ENCODE assay signal across 8 mouse cellular contexts in genomic region chr5:107868905-107869424, GRCm38 (mm10). TPM values are rescaled to one million over a fixed set of nuclear protein-coding genes. Genes with fewer than 3 reads are reported as not detected.
A peak's percentile ranks its signal among the peaks of the same experiment; 100 is the strongest.
DNase-seq lines count a peak whose midpoint lies in the region; ATAC-seq and TF ChIP-seq lines count a peak whose summit lies in the region.

No protein-coding gene starts in this region.

- H3K4me2 ChIP-seq in forebrain, embryonic 11.5 days (ENCODE audit: low read depth, low read length, severe bottlenecking): peak overlapping the region; percentile 67
- H3K4me2 ChIP-seq in heart, embryonic 16.5 days (ENCODE audit: low read depth, low read length): peak overlapping the region; percentile 56
- H3K4me2 ChIP-seq in liver, embryonic 13.5 days: peak overlapping the region; percentile 91
- peak overlapping the region; percentile 74 for H3K4me2 ChIP-seq in stomach, embryonic 15.5 days

- peak overlapping the region; percentile 88 for H3K4me3 ChIP-seq in E14TG2a.4 (replicated peaks; ENCODE audit: low read length)
- H3K4me3 ChIP-seq in forebrain, embryonic 11.5 days (ENCODE audit: low read depth, low read length): peak overlapping the region; percentile 89
- H3K4me3 ChIP-seq in heart, embryonic 16.5 days (ENCODE audit: low read length): peak overlapping the region; percentile 92
- H3K4me3 ChIP-seq in liver, embryonic 13.5 days (replicated peaks): peak overlapping the region; percentile 96
- H3K4me3 ChIP-seq in stomach, embryonic 15.5 days (replicated peaks): peak overlapping the region; percentile 86

- peaks cover 45% of the 10 kb centered on the region for H3K4me1 ChIP-seq in E14TG2a.4 (replicated peaks; ENCODE audit: low read depth, low read length)
- no peaks in the 10 kb centered on the region for H3K4me1 ChIP-seq in forebrain, embryonic 11.5 days (replicated peaks; ENCODE audit: control insufficient read depth, insufficient read depth, low read length)
- peaks cover 33% of the 10 kb centered on the region for H3K4me1 ChIP-seq in heart, embryonic 16.5 days (ENCODE audit: control insufficient read depth, insufficient read depth, low read length)
- peaks cover 85% of the 10 kb centered on the region for H3K4me1 ChIP-seq in liver, embryonic 13.5 days (replicated peaks)
- H3K4me1 ChIP-seq in stomach, embryonic 15.5 days: peaks cover 15% of the 10 kb centered on the region

- WGBS in forebrain, embryonic 11.5 days: under 1% methylated on average over 58 of the region's 58 CpGs
- under 1% methylated on average over 58 of the region's 58 CpGs for WGBS in heart, embryonic 16.5 days
- WGBS in liver, embryonic 13.5 days (ENCODE audit: insufficient replicate concordance): under 1% methylated on average over 58 of the region's 58 CpGs
- WGBS in stomach, embryonic 15.5 days: under 1% methylated on average over 57 of the region's 58 CpGs

- H3K9ac ChIP-seq in forebrain, embryonic 11.5 days (ENCODE audit: low read length): peak overlapping the region; percentile 92
- H3K9ac ChIP-seq in heart, embryonic 16.5 days (ENCODE audit: low read length): peak overlapping the region; percentile 98
- H3K9ac ChIP-seq in liver, embryonic 13.5 days: peak overlapping the region; percentile 99
- H3K9ac ChIP-seq in stomach, embryonic 15.5 days: peak overlapping the region; percentile 87

- H3K27me3 ChIP-seq in E14TG2a.4 (ENCODE audit: insufficient read depth, low read length): peaks cover 5% of the 10 kb centered on the region; the same call in 1 of the 2 replicates
- H3K27me3 ChIP-seq in forebrain, embryonic 11.5 days (ENCODE audit: control insufficient read depth, insufficient read depth, low read length): no peaks in the 10 kb centered on the region
- no peaks in the 10 kb centered on the region for H3K27me3 ChIP-seq in heart, embryonic 16.5 days (ENCODE audit: control insufficient read depth, insufficient read depth, low read length)
- H3K27me3 ChIP-seq in liver, embryonic 13.5 days: no peaks in the 10 kb centered on the region
- no peaks in the 10 kb centered on the region for H3K27me3 ChIP-seq in stomach, embryonic 15.5 days (replicated peaks)

- peak; percentile 98 for ATAC-seq in forebrain, embryonic 11.5 days (replicated peaks; ENCODE audit: low FRiP score)
- peak; percentile 98 for ATAC-seq in heart, embryonic 16.5 days (replicated peaks; ENCODE audit: extremely low read depth, insufficient read depth, low FRiP score)
- peak; percentile 94 for ATAC-seq in liver, embryonic 13.5 days (ENCODE audit: low read depth)
- peak; percentile 98 for ATAC-seq in stomach, embryonic 15.5 days (ENCODE audit: insufficient read depth, low FRiP score, low read depth)

- no peak for TF ChIP-seq CTCF in E14TG2a.4 (conservative IDR thresholded peaks at IDR 0.05; ENCODE audit: low read length)

- H3K36me3 ChIP-seq in E14TG2a.4 (ENCODE audit: insufficient read depth, low read length): no peaks in the 10 kb centered on the region
- H3K36me3 ChIP-seq in forebrain, embryonic 11.5 days (ENCODE audit: control insufficient read depth, insufficient read depth, low read length): no peaks in the 10 kb centered on the region
- no peaks in the 10 kb centered on the region for H3K36me3 ChIP-seq in heart, embryonic 16.5 days (ENCODE audit: control insufficient read depth, insufficient read depth)
- peaks cover 23% of the 10 kb centered on the region for H3K36me3 ChIP-seq in liver, embryonic 13.5 days
- no peaks in the 10 kb centered on the region for H3K36me3 ChIP-seq in stomach, embryonic 15.5 days

- DNase-seq in c-Kit-positive CD71-positive TER-119-negative erythroid progenitor cells, embryonic 14.5 days (ENCODE audit: low read depth): peak; percentile 73
- peak; percentile 97 for DNase-seq in forebrain, embryonic 11.5 days (ENCODE audit: low spot score)
- DNase-seq in kidney, postnatal 25 days: peak; percentile 94 to 98
- peak; percentile 87 for DNase-seq in liver, embryonic 13.5 days
- DNase-seq in neural tube, embryonic 10.5 days (ENCODE audit: extremely low spot score, low spot score): peak; percentile 95

- no peaks in the 10 kb centered on the region for H3K9me3 ChIP-seq in E14TG2a.4 (ENCODE audit: low read length)
- no peaks in the 10 kb centered on the region for H3K9me3 ChIP-seq in forebrain, embryonic 11.5 days (ENCODE audit: control insufficient read depth, low read length)
- no peaks in the 10 kb centered on the region for H3K9me3 ChIP-seq in heart, embryonic 16.5 days (replicated peaks; ENCODE audit: control insufficient read depth, low read length)
- H3K9me3 ChIP-seq in liver, embryonic 13.5 days (replicated peaks): no peaks in the 10 kb centered on the region
- no peaks in the 10 kb centered on the region for H3K9me3 ChIP-seq in stomach, embryonic 15.5 days

- H3K27ac ChIP-seq in forebrain, embryonic 11.5 days (ENCODE audit: low read depth, low read length): peak overlapping the region; percentile 92
- H3K27ac ChIP-seq in heart, embryonic 16.5 days (ENCODE audit: low read length): peak overlapping the region; percentile 99
- H3K27ac ChIP-seq in liver, embryonic 13.5 days: peak overlapping the region; percentile 94
- peak overlapping the region; percentile 98 for H3K27ac ChIP-seq in stomach, embryonic 15.5 days

RNA-seq across cellular contexts. Expression of gene Evi5, which starts 5.9 kb away (rescaled TPM):
- polyA plus RNA-seq in forebrain, embryonic 11.5 days (2014; fragmentation: Nextera tagmentation; extraction: Ambion mirVana): 48.6 and 50.7 TPM in 2 replicates
- polyA plus RNA-seq in heart, embryonic 16.5 days (2015; fragmentation: Nextera tagmentation; extraction: Ambion mirVana): 40.5 and 41.0 TPM in 2 replicates
- 51.3 and 55.5 TPM in 2 replicates for polyA plus RNA-seq in liver, embryonic 13.5 days (2015; fragmentation: Nextera tagmentation; extraction: Ambion mirVana)
- polyA plus RNA-seq in stomach, embryonic 15.5 days (2015; fragmentation: Nextera tagmentation; extraction: Ambion mirVana): 65.3 and 73.0 TPM in 2 replicates

RNA-seq across cellular contexts. Expression of gene Rpl5, which starts 31.3 kb away (rescaled TPM):
- polyA plus RNA-seq in forebrain, embryonic 11.5 days (2014; fragmentation: Nextera tagmentation; extraction: Ambion mirVana): 83.2 and 84.4 TPM in 2 replicates
- 41.8 and 46.6 TPM in 2 replicates for polyA plus RNA-seq in heart, embryonic 16.5 days (2015; fragmentation: Nextera tagmentation; extraction: Ambion mirVana)
- 48.8 and 51.9 TPM in 2 replicates for polyA plus RNA-seq in liver, embryonic 13.5 days (2015; fragmentation: Nextera tagmentation; extraction: Ambion mirVana)
- 73.7 and 75.9 TPM in 2 replicates for polyA plus RNA-seq in stomach, embryonic 15.5 days (2015; fragmentation: Nextera tagmentation; extraction: Ambion mirVana)

RNA-seq across cellular contexts. Expression of gene Ube2d2b, which starts 39.1 kb away (rescaled TPM):
- 0.15 and 0.16 TPM in 2 replicates for polyA plus RNA-seq in forebrain, embryonic 11.5 days (2014; fragmentation: Nextera tagmentation; extraction: Ambion mirVana)
- polyA plus RNA-seq in heart, embryonic 16.5 days (2015; fragmentation: Nextera tagmentation; extraction: Ambion mirVana): 0.14 and 0.35 TPM in 2 replicates
- polyA plus RNA-seq in liver, embryonic 13.5 days (2015; fragmentation: Nextera tagmentation; extraction: Ambion mirVana): 0.09 and 0.10 TPM in 2 replicates
- polyA plus RNA-seq in stomach, embryonic 15.5 days (2015; fragmentation: Nextera tagmentation; extraction: Ambion mirVana): 0.21 and 0.22 TPM in 2 replicates

Comparison
In these comparisons a context has a peak if more than half of its experiments do, and no peak if none do; other contexts are left out.
1. Peak in every context shown above with its lines: DNase-seq, ATAC-seq, H3K4me3 ChIP-seq and H3K27ac ChIP-seq.